Mouse (Mus musculus): ENCODE data around the gene Hemk1. TPM values are rescaled to one million over a fixed set of nuclear protein-coding genes. Genes with fewer than 3 reads are reported as not detected.
"Not testable (repeated sequence)": the region's sequence is repeated elsewhere in the genome, so short reads cannot be mapped to it uniquely, and the experiment has no call there.

Hemk1 gene
- polyA plus RNA-seq, 1 experiment from 2014 or later = 8.2 TPM

DNA sequence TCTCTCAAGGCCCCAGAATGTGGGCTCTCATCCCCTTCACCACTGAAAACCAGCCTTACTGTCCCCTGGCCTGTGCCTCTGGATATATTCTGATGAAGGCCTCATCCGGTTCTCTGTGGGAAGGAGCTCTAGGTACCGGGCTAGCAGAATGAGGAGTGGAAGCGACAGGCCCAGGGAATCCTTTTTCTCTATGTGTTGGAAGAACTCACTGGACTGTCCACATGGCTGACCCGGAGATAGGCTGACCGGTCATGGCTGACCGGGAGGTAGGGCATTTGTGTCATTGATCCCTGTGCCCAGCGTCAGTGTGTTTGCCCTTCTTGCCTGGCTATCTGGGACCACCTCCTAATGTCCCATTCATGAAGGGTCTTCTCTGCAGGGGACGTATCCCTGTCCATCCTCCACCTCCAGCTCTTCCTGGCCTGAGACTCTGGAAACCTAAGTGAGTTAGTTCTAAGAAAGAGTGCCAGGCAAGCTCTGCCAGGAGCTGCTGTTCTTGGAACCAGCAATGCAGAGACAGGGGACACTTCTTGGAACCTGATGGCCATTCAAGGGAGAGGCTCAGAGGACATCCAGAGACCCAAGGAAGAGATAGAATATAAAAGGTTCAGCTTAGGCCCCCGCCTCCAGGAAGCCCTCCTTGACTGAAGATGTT is 29.7 kb downstream of the Hemk1 start:
- 84% methylated on average over 9 of the region's 9 CpGs for WGBS
- Histone ChIP-seq H3K27ac (ENCODE audit: low read depth, low read length) (no peak overlapping the region), H3K27me3 (replicated peaks; ENCODE audit: control insufficient read depth, insufficient read depth, low read length) (no peaks in the 10 kb centered on the region), H3K4me1 (replicated peaks; ENCODE audit: control insufficient read depth, insufficient read depth, low read length) (peaks cover 50% of the 10 kb centered on the region), H3K4me3 (ENCODE audit: low read depth, low read length) (no peak overlapping the region), H3K9me3 (ENCODE audit: control insufficient read depth, low read length) (no peaks in the 10 kb centered on the region), H3K9ac (ENCODE audit: low read depth, low read length) (no peak overlapping the region), H3K4me2 (no peak overlapping the region), H3K36me3 (ENCODE audit: control insufficient read depth, insufficient read depth, low read length) (no peaks in the 10 kb centered on the region)
- no peak for ATAC-seq (replicated peaks; ENCODE audit: low FRiP score)
- no peak for DNase-seq (ENCODE audit: low spot score)

DNA sequence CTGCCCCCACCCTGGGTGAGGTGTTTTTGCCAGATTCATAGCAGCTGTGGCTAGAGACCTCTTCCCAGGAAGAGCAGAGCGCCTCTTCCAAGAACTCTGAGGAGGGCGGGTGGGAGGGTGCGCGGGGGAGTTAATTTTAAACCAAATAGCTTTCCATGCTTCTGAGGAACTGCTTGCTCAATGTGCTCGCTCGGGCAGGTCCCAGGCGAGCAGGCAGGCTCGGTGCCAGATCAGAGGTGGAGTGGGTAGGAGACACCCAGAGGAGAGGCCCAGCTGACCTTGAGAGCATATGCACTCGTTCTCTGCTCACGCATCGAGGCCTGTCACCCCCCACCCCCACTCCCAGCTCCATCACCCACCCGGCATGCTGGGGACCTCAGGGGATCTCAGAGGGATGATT is 30.3 kb downstream of the Hemk1 start:
- peak overlapping the region; percentile 46; the same call in 1 of the 2 replicates for H3K9ac ChIP-seq (ENCODE audit: low read depth, low read length)

DNA sequence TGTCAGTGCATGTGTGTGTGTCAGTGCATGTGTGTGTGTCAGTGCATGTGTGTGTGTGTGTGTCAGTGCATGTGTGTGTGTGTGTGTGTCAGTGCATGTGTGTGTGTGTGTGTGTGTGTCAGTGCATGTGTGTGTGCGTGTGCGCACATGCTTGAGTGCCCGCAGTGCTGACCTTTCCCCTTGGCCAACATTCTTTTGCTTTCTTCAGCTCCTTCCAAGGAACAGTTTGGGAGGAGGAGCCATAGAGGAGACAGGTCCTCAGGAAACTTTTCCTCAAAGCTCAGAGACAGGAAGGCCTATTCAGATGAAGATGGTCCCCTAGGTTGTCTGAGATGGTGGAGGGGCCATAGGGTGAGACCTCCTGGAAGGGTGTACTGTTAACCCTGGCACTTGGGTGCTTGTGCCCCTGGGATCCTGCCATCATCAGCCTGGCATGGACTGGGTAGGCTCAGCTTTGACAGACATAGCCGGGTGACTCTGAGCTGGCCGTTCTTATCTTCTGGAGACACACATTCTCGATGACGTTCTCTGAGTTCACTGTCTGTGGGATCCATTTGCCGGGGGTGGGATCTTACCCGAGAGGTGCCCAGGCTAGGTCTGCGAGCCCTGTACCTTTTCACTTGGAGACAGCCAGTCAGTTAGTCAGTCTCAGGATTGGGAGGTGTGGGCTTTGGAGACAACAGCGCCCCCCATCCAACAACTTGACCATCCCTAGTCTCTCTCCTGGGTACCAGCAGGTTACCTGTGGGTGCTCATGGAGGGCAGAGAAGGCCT is 30.9 kb downstream of the Hemk1 start:
- no peaks in the 10 kb centered on the region for H3K9me3 ChIP-seq (ENCODE audit: control insufficient read depth, low read length)
- H3K27ac ChIP-seq (ENCODE audit: low read depth, low read length) = peak overlapping the region; percentile 48; the same call in 1 of the 2 replicates
- peak overlapping the region; percentile 43 for H3K4me2 ChIP-seq
- DNase-seq (ENCODE audit: low spot score) (no peak), ATAC-seq (replicated peaks; ENCODE audit: low FRiP score) (peak; percentile 88)
- H3K36me3 ChIP-seq (ENCODE audit: control insufficient read depth, insufficient read depth, low read length) = no peaks in the 10 kb centered on the region
- no peak overlapping the region for H3K4me3 ChIP-seq (ENCODE audit: low read depth, low read length)
- no peaks in the 10 kb centered on the region for H3K27me3 ChIP-seq (replicated peaks; ENCODE audit: control insufficient read depth, insufficient read depth, low read length)
- peaks cover 44% of the 10 kb centered on the region for H3K4me1 ChIP-seq (replicated peaks; ENCODE audit: control insufficient read depth, insufficient read depth, low read length)
- WGBS = 51% methylated on average over 11 of the region's 11 CpGs
- peak overlapping the region; percentile 46; the same call in 1 of the 2 replicates for H3K9ac ChIP-seq (ENCODE audit: low read depth, low read length)

More for the DNA sequence above, 30.3 kb downstream of the Hemk1 start:
- Histone ChIP-seq H3K9me3 (ENCODE audit: control insufficient read depth, low read length) (no peaks in the 10 kb centered on the region), H3K4me1 (replicated peaks; ENCODE audit: control insufficient read depth, insufficient read depth, low read length) (peaks cover 48% of the 10 kb centered on the region), H3K27me3 (replicated peaks; ENCODE audit: control insufficient read depth, insufficient read depth, low read length) (no peaks in the 10 kb centered on the region), H3K4me3 (ENCODE audit: low read depth, low read length) (no peak overlapping the region), H3K36me3 (ENCODE audit: control insufficient read depth, insufficient read depth, low read length) (no peaks in the 10 kb centered on the region), H3K27ac (ENCODE audit: low read depth, low read length) (0 out of 2 replicates have a peak overlapping the region, but pooled peaks have one; percentile 48), H3K4me2 (peak overlapping the region; percentile 43)
- 47% methylated on average over 12 of the region's 12 CpGs for WGBS
- ATAC-seq (replicated peaks; ENCODE audit: low FRiP score) (peak; percentile 24), DNase-seq (ENCODE audit: low spot score) (no peak)

DNA sequence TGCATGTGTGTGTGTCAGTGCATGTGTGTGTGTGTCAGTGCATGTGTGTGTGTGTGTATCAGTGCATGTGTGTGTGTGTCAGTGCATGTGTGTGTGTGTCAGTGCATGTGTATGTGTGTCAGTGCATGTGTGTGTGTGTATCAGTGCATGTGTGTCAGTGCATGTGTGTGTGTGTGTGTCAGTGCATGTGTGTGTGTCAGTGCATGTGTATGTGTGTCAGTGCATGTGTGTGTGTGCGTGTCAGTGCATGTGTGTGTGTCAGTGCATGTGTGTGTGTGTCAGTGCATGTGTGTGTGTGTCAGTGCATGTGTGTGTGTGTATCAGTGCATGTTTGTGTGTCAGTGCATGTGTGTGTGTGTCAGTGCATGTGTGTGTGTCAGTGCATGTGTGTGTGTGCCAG is 31.5 kb downstream of the Hemk1 start:
- not testable (repeated sequence) for ATAC-seq (replicated peaks; ENCODE audit: low FRiP score)

DNA sequence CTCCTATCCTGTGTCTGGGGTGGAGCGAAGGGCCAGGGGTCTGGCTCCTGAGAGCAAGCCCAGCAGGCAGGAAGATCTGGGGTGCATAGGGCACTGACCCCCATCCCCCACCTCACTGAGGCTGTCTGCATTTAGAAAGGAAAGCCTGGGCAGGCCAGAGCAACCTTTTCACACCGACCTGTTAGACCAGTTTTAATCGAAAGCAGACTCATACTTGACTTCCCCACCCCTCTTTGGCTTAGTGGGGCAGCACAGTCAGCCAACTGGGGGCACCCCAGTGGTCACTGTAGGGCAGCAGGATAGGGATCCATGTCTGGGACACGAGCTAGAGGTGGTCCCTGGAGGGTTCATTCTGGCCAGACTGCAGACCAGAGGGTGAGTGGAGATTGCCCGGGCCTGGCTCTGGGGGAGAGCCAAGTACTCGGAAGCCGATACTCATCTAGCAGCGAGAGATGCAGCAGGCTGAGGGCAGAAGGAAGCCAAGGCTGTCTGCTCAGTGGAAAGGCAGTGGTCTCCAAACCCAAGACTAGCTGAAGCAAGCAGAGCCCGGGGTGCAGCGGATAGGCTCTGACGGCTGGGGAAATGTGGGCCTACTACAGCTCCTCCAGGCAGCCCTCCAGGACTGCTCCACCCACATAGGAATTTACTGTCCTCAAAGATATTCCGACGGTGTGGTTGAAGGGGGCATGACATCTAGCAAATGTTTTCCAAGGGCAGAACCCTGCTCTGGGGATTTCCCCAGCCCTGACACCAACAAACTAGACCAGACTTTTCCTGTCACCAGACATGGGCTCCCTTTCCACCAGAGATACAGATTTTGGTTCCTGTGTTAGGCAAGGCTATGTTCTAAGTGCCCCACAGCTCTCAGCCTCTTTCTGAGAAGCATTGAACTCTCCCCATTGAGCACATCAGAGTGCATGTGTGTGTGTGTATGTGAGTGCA is 32.3 kb downstream of the Hemk1 start:
- no peak for ATAC-seq (replicated peaks; ENCODE audit: low FRiP score)
- Histone ChIP-seq H3K4me1 (replicated peaks; ENCODE audit: control insufficient read depth, insufficient read depth, low read length) (peaks cover 51% of the 10 kb centered on the region), H3K36me3 (ENCODE audit: control insufficient read depth, insufficient read depth, low read length) (peaks cover 3% of the 10 kb centered on the region), H3K27ac (ENCODE audit: low read depth, low read length) (no peak overlapping the region), H3K4me2 (no peak overlapping the region), H3K4me3 (ENCODE audit: low read depth, low read length) (no peak overlapping the region), H3K9me3 (ENCODE audit: control insufficient read depth, low read length) (no peaks in the 10 kb centered on the region), H3K27me3 (replicated peaks; ENCODE audit: control insufficient read depth, insufficient read depth, low read length) (no peaks in the 10 kb centered on the region), H3K9ac (ENCODE audit: low read depth, low read length) (no peak overlapping the region)
- 68% methylated on average over 13 of the region's 13 CpGs for WGBS
- DNase-seq (ENCODE audit: low spot score) = no peak

More for the DNA sequence above, 31.5 kb downstream of the Hemk1 start:
- H3K4me1 ChIP-seq (replicated peaks; ENCODE audit: control insufficient read depth, insufficient read depth, low read length) = peaks cover 47% of the 10 kb centered on the region
- not testable (repeated sequence) for H3K9ac ChIP-seq (ENCODE audit: low read depth, low read length); H3K27me3 ChIP-seq (replicated peaks; ENCODE audit: control insufficient read depth, insufficient read depth, low read length); H3K9me3 ChIP-seq (ENCODE audit: control insufficient read depth, low read length); H3K36me3 ChIP-seq (ENCODE audit: control insufficient read depth, insufficient read depth, low read length); H3K4me2 ChIP-seq; H3K27ac ChIP-seq (ENCODE audit: low read depth, low read length); H3K4me3 ChIP-seq (ENCODE audit: low read depth, low read length); DNase-seq (ENCODE audit: low spot score)
- WGBS = 100% methylated on average over 1 of the region's 1 CpGs

DNA sequence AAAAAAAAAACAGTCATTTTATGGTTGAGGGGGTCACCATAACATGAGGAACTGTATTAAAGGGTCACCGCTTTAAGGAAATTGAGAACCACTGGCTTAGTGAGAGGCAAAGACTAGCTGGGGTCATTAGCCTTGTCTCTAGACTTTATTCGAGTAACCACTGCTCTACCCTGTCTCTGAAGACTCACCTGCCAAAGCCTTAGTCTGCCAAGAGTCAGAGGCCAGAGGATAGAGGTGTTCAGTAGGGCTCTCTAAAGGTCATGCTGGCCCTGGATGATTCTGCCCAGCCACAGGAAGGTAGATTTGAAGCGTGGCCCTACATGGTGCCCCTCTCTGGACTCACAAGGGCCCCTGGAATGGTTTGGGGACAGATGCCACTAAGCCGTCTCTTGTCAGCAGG is 33.1 kb downstream of the Hemk1 start:
- H3K4me2 ChIP-seq = no peak overlapping the region
- peaks cover 5% of the 10 kb centered on the region for H3K36me3 ChIP-seq (ENCODE audit: control insufficient read depth, insufficient read depth, low read length)
- H3K9ac ChIP-seq (ENCODE audit: low read depth, low read length) = no peak overlapping the region
- 86% methylated on average over 4 of the region's 4 CpGs for WGBS
- ATAC-seq (replicated peaks; ENCODE audit: low FRiP score) (no peak), DNase-seq (ENCODE audit: low spot score) (no peak)
- no peak overlapping the region for H3K4me3 ChIP-seq (ENCODE audit: low read depth, low read length)
- H3K4me1 ChIP-seq (replicated peaks; ENCODE audit: control insufficient read depth, insufficient read depth, low read length) = peaks cover 51% of the 10 kb centered on the region
- H3K27ac ChIP-seq (ENCODE audit: low read depth, low read length) = no peak overlapping the region
- H3K27me3 ChIP-seq (replicated peaks; ENCODE audit: control insufficient read depth, insufficient read depth, low read length) = no peaks in the 10 kb centered on the region
- H3K9me3 ChIP-seq (ENCODE audit: control insufficient read depth, low read length) = no peaks in the 10 kb centered on the region

DNA sequence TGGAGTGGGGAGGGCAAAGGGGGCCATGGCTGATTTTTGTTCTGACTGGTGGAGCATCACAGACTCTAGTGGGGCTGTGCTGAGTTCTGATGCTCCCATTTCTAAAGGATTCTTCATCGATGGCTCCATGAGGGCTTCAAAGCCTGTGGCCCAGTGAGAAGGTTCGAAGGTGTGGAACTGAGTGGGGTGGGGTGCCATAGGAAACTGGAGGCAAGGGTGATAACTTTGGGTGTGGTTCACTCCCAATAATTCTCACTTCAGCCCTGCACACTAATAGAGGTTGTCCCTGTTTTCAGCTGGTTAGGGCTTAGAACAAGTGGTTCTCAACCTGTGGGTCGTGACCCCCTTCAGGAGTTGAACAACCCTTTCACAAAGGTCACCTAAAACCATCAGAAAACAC is 33.8 kb downstream of the Hemk1 start:
- Histone ChIP-seq H3K4me1 (replicated peaks; ENCODE audit: control insufficient read depth, insufficient read depth, low read length) (peaks cover 51% of the 10 kb centered on the region), H3K36me3 (ENCODE audit: control insufficient read depth, insufficient read depth, low read length) (peaks cover 5% of the 10 kb centered on the region), H3K27me3 (replicated peaks; ENCODE audit: control insufficient read depth, insufficient read depth, low read length) (no peaks in the 10 kb centered on the region), H3K27ac (ENCODE audit: low read depth, low read length) (no peak overlapping the region), H3K9ac (ENCODE audit: low read depth, low read length) (no peak overlapping the region), H3K9me3 (ENCODE audit: control insufficient read depth, low read length) (no peaks in the 10 kb centered on the region), H3K4me2 (no peak overlapping the region), H3K4me3 (ENCODE audit: low read depth, low read length) (no peak overlapping the region)
- ATAC-seq (replicated peaks; ENCODE audit: low FRiP score) = no peak
- DNase-seq (ENCODE audit: low spot score) = no peak
- 77% methylated on average over 3 of the region's 3 CpGs for WGBS

DNA sequence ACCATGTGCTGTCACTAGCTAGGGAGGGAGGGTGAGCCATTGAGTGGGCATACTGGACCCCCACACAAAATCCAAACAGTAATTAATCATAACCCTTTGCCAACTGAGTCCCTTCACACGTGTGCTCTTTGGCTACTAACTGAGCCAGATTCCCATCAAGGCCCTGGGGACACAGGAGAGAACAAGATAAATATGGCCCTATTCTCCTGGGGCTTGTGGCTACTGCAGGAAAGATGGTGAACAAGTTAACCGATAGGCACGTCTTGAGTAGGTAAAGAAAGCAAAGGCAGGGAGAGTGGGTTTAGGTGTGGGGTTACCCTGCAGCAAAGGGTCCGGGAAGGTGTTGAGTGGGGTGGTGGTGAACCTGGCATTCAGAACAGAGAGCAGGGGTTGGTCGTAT is 34.2 kb downstream of the Hemk1 start:
- H3K4me2 ChIP-seq = no peak overlapping the region
- ATAC-seq (replicated peaks; ENCODE audit: low FRiP score) = no peak
- peaks cover 52% of the 10 kb centered on the region for H3K4me1 ChIP-seq (replicated peaks; ENCODE audit: control insufficient read depth, insufficient read depth, low read length)
- H3K4me3 ChIP-seq (ENCODE audit: low read depth, low read length) = no peak overlapping the region
- DNase-seq (ENCODE audit: low spot score) = no peak
- no peaks in the 10 kb centered on the region for H3K27me3 ChIP-seq (replicated peaks; ENCODE audit: control insufficient read depth, insufficient read depth, low read length)
- no peak overlapping the region for H3K27ac ChIP-seq (ENCODE audit: low read depth, low read length)
- 85% methylated on average over 5 of the region's 5 CpGs for WGBS
- H3K36me3 ChIP-seq (ENCODE audit: control insufficient read depth, insufficient read depth, low read length) = peaks cover 5% of the 10 kb centered on the region
- no peaks in the 10 kb centered on the region for H3K9me3 ChIP-seq (ENCODE audit: control insufficient read depth, low read length)
- H3K9ac ChIP-seq (ENCODE audit: low read depth, low read length) = no peak overlapping the region
